Mouse (Mus musculus) hindbrain, embryonic 13.5 days (tissue): ENCODE measurements at regions not wholly inside any gene's neighbourhood (a gene's known extent, or its start where the extent isn't known, plus 50 kb on each side); places are given as distances from the start of the nearest gene placed in this dataset.

ENCODE experiments used
- ATAC-seq: fragments of 200-750 bp; cut with Nextera tagmentation; 2 replicates; pipeline ENCODE4 v1.8.0; 2017; ENCODE audit warnings: moderate TSS enrichment; ENCODE audit not compliant: low FRiP score
- H3K27ac ChIP-seq: fragments of 300-500 bp; sonication (generic); 2 replicates; pipeline ENCODE4 v1.5.1; 2015; ENCODE audit warnings: inconsistent platforms, mild to moderate bottlenecking, moderate library complexity
- H3K27me3 ChIP-seq: fragments of 300-500 bp; sonication (generic); 2 replicates; pipeline ENCODE4 v1.6.1; 2015; ENCODE audit warnings: mild to moderate bottlenecking, inconsistent platforms
- H3K36me3 ChIP-seq: fragments of 300-500 bp; sonication (generic); 2 replicates; pipeline ENCODE4 v1.6.1; 2015; ENCODE audit warnings: mild to moderate bottlenecking, inconsistent platforms
- H3K4me1 ChIP-seq: fragments of 300-500 bp; sonication (generic); replicated peaks from 2 replicates; pipeline ENCODE4 v1.6.1; 2015; ENCODE audit warnings: inconsistent platforms
- H3K4me2 ChIP-seq: fragments of 300-500 bp; sonication (generic); 2 replicates; pipeline ENCODE4 v1.6.1; 2015; ENCODE audit warnings: inconsistent platforms, mild to moderate bottlenecking, moderate library complexity
- H3K4me3 ChIP-seq: fragments of 300-500 bp; sonication (generic); 2 replicates; pipeline ENCODE4 v1.5.1; 2015; ENCODE audit warnings: mild to moderate bottlenecking, inconsistent platforms
- H3K9ac ChIP-seq: fragments of 300-500 bp; sonication (generic); 2 replicates; pipeline ENCODE4 v1.6.1; 2015; ENCODE audit warnings: mild to moderate bottlenecking, inconsistent platforms
- H3K9me3 ChIP-seq: fragments of 300-500 bp; sonication (generic); 2 replicates; pipeline ENCODE4 v1.6.1; 2016; ENCODE audit warnings: inconsistent platforms
- WGBS: fragments of 180-500 bp; shearing (Covaris S2); methylation state at CpG from one replicate; pipeline ENCODE4 v1.1.7; 2015; 5-methylcytosine and 5-hydroxymethylcytosine counted together

DNA sequence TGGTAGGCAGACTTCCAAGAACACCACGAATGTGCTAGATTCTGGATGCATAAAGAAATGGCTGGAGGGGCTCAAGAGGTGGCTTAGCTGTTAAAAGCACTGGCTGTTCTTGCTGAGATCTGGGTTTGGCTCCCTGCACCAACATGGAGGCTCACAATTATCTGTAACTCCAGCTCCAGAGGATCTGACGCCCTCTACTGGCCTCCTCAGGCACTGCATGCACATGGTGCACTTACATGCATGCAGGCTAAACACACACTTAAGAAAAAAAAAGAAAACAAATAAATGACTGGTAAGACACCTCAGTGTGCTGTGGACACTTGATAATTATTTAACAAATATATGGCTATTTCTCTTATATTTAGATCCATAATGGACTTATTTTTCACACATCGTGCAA lies 139.2 kb upstream of the Foxd3 start:
- H3K4me1 ChIP-seq, result peaks cover 2% of the 10 kb centered on the region; the same call in 1 of the 2 replicates
- no peak for ATAC-seq
- H3K9me3 ChIP-seq, result no peaks in the 10 kb centered on the region
- H3K9ac ChIP-seq, result no peak overlapping the region
- no peaks in the 10 kb centered on the region for H3K36me3 ChIP-seq
- H3K4me2 ChIP-seq, result no peak overlapping the region
- H3K27ac ChIP-seq, result no peak overlapping the region
- H3K27me3 ChIP-seq, result peaks cover 23% of the 10 kb centered on the region
- WGBS, result 86% methylated on average over 3 of the region's 3 CpGs
- H3K4me3 ChIP-seq, result no peak overlapping the region

DNA sequence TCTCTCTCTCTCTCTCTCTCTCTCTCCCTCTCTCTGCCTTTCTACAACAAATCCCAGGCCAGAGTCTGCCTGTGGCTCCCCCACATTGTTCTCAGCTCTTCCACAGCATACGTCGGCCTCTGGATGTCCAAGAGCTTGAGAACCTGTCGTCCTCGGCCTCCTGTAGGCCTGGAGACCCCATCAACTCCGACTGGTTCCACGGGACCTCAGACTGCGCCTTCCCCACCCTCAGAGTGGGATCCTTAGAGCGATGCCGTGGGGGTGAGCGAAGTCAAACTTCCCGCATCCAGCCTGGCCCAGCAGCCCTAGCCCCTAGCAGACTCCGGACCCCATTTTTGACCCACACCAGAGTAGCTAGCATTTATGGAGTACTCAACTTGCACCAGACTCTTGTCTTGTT lies 128.7 kb upstream of the Foxd3 start:
- WGBS, result 93% methylated on average over 12 of the region's 12 CpGs

DNA sequence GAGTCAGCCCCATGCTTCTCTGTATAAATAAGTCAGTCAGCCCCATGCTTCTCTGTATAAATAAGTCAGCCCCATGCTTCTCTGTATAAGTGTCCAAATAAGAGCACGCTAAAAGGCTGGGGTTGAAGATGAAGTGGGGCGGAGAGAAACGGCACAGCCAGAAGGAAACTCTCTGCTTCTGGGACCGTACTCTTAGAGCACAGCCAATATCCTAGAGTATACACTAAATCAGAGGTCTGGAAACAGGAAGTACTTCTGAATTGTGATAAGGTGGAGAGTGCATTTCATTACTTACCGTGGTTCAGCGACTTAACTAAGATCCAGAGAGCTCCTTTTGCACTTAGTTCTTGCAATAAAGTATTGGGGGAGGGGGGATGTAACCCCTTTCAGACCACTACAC lies 112.1 kb upstream of the Foxd3 start:
- Histone ChIP-seq H3K4me1 (no peaks in the 10 kb centered on the region), H3K9me3 (no peaks in the 10 kb centered on the region), H3K36me3 (no peaks in the 10 kb centered on the region), H3K27ac (no peak overlapping the region), H3K4me3 (no peak overlapping the region), H3K27me3 (peaks cover 6% of the 10 kb centered on the region; the same call in 1 of the 2 replicates), H3K4me2 (no peak overlapping the region), H3K9ac (no peak overlapping the region)
- 91% methylated on average over 6 of the region's 6 CpGs for WGBS
- ATAC-seq, result no peak

More for the DNA sequence above, 128.7 kb upstream of the Foxd3 start:
- H3K4me1 ChIP-seq, result no peaks in the 10 kb centered on the region
- no peak overlapping the region for H3K4me3 ChIP-seq
- H3K27ac ChIP-seq, result no peak overlapping the region
- no peaks in the 10 kb centered on the region for H3K36me3 ChIP-seq
- no peak overlapping the region for H3K9ac ChIP-seq
- 0 out of 2 replicates have a peak, but pooled peaks cover 3% of the 10 kb centered on the region for H3K27me3 ChIP-seq
- H3K9me3 ChIP-seq, result no peaks in the 10 kb centered on the region
- H3K4me2 ChIP-seq, result no peak overlapping the region
- ATAC-seq, result no peak

DNA sequence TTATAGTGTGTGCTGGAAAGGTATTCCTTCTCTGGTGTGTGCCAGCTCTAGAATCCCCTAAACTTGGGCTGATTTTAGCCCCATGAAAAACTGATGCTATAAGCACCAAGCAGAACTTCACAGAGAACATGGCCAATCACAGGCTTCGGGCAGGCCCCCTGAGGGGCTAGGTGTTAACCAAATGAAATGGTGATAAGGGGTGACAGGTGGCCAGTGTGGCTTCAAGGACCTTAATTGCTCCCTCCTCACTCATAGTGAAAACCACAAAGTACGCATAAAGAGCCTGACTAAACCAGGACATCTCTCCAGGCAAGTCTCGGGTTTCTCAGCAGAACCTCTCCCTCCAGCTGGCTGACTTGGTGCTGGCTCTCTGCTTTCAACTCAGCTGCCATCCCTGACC lies 110.4 kb upstream of the Foxd3 start:
- Histone ChIP-seq H3K27ac (no peak overlapping the region), H3K9me3 (no peaks in the 10 kb centered on the region), H3K4me2 (no peak overlapping the region), H3K4me3 (no peak overlapping the region), H3K9ac (no peak overlapping the region), H3K4me1 (no peaks in the 10 kb centered on the region), H3K36me3 (no peaks in the 10 kb centered on the region), H3K27me3 (peaks cover 11% of the 10 kb centered on the region; the same call in 1 of the 2 replicates)
- WGBS, result 59% methylated on average over 3 of the region's 3 CpGs
- ATAC-seq, result no peak

DNA sequence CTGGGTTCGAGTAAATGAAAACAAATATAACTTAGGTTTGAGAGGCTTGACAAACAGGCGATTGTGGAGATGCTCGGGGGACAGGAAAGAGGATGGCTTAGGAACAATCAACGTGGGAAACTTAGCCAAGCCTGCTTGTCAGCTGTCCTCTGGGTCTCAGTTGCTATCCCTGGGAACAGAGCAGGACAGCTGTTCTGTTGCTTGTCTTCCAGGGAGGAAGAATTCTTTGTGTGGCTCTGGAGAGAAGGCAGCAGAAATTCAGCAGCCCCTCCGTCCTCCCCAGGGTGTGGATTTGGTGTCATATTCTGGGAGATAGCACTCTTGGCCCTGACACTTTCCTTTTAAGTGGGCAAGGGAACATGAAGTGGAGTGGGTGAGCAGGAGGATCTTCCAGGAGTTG lies 98.1 kb upstream of the Foxd3 start:
- H3K9me3 ChIP-seq, result no peaks in the 10 kb centered on the region
- no peak overlapping the region for H3K4me2 ChIP-seq
- H3K27ac ChIP-seq, result no peak overlapping the region
- H3K27me3 ChIP-seq, result peaks cover 60% of the 10 kb centered on the region
- H3K9ac ChIP-seq, result no peak overlapping the region
- no peak overlapping the region for H3K4me3 ChIP-seq
- ATAC-seq, result no peak
- H3K4me1 ChIP-seq, result no peaks in the 10 kb centered on the region
- H3K36me3 ChIP-seq, result no peaks in the 10 kb centered on the region
- whole genome bisulfite sequencing, result 59% methylated on average over 5 of the region's 5 CpGs

DNA sequence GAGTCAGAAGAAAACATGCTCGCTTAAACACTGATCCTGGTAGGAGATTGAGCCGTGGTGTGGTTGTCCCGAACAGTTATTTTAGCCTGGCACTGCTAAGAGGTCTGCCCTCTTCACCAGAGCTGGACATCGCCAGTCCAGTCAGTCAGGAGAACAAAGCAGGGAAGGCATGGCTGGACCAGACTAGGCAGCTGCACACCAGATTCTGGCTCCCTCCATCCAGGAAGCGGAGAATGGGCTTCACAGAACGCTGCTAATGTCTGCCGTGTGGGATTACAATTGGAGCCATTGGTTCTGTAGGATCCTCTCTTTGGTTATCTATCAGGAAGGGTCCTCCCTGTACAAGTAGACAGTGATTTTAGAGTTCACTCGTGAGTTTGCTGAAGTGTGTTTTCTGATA lies 95.5 kb upstream of the Foxd3 start:
- 43% methylated on average over 8 of the region's 8 CpGs for WGBS
- Histone ChIP-seq H3K9ac (no peak overlapping the region), H3K4me1 (no peaks in the 10 kb centered on the region), H3K4me3 (no peak overlapping the region), H3K27me3 (peaks cover 77% of the 10 kb centered on the region), H3K9me3 (no peaks in the 10 kb centered on the region), H3K36me3 (no peaks in the 10 kb centered on the region), H3K27ac (no peak overlapping the region), H3K4me2 (no peak overlapping the region)
- no peak for ATAC-seq

DNA sequence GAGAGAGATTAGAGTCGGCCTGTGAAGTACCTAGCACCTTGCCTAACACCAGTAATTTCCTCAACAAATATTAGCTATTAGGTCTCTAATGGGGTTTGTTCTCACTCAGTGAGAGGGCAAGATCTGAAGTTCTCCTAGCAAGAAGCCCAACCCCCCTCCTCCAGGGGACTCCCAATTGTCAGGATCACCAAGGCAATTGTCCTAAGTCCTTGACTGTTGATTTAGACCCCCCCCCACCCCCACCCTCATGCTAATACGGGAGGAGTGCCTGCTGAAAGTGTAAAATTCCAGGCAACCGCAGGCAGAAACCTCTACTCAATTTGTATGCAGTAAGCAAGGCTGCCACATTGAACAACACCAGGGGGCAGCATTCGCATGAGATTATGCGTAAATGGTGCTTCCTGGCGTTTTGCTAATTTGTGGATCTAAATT lies 94.6 kb upstream of the Foxd3 start:
- Histone ChIP-seq H3K27ac (no peak overlapping the region), H3K4me1 (no peaks in the 10 kb centered on the region), H3K36me3 (no peaks in the 10 kb centered on the region), H3K27me3 (peaks cover 81% of the 10 kb centered on the region), H3K9ac (no peak overlapping the region), H3K4me3 (no peak overlapping the region), H3K4me2 (no peak overlapping the region), H3K9me3 (no peaks in the 10 kb centered on the region)
- 10% methylated on average over 6 of the region's 6 CpGs for WGBS
- no peak for ATAC-seq

DNA sequence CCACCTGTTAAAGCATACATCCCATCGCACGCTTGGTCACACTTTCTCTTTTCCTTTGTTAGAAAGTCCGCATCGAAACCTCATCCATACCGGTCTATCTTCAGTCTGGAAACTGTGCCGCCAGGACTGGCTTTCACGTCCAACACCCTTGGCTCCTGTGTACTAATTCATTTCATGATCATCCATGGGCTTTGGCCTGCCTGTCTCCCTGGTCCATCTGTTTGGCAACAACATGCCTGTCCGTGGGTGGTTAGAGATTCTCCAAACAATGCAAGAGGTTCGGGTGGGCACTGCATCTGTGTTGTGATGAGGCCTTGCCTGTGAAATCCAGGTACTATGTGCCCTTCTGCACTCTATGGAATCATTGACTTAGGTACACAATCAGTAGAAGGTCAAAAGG lies 90.7 kb upstream of the Foxd3 start:
- Histone ChIP-seq H3K4me3 (no peak overlapping the region), H3K27ac (no peak overlapping the region), H3K4me2 (no peak overlapping the region), H3K36me3 (no peaks in the 10 kb centered on the region), H3K9me3 (peaks cover 3% of the 10 kb centered on the region; the same call in 1 of the 2 replicates), H3K27me3 (peaks cover 75% of the 10 kb centered on the region), H3K9ac (no peak overlapping the region), H3K4me1 (no peaks in the 10 kb centered on the region)
- 92% methylated on average over 9 of the region's 9 CpGs for WGBS
- ATAC-seq, result no peak

DNA sequence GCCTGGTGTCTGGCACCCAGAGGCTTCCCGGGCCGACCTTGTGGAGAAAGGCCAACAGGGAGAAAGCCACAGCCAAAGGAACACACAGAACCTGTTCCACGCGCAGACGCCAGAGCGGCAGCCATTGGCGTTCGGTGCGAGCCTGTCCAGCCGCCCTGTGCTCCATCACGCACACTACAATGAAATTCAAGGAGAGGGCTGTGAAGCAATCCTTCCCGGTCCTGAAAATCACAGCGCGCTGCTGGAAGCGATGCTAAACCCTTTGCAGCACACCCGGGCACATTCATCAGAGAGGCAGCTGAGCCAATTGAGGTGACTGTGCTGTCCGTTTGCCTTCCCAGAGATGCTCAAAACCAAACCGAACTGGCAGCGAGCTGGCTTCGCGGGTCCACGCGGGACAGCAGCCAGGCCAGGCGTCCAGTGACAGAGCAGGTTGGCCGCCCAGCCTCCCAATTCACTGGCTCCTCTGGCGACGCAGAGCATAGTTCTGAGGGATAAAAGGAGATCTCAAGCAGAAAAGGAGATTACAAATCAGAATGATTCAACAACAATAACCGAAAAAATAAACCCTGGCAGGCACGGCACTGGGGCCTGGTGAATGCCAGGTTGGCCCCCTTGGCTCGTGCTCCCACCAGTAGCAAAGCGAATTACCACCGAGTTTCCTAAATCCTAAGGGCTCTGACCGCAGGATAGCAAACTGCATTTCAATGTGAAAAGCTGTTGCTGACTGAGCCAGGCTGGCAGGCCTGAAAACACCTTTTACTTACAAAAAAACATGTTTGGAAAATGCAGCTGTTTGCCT lies 83.1 kb upstream of the Foxd3 start:
- H3K4me1 ChIP-seq, result peaks cover 23% of the 10 kb centered on the region
- 1% methylated on average over 33 of the region's 33 CpGs for WGBS
- peak overlapping the region; percentile 70 for H3K9ac ChIP-seq
- H3K27me3 ChIP-seq, result peaks cover 72% of the 10 kb centered on the region
- ATAC-seq, result peak; percentile 60
- H3K36me3 ChIP-seq, result no peaks in the 10 kb centered on the region
- peak overlapping the region; percentile 77 for H3K27ac ChIP-seq
- H3K4me3 ChIP-seq, result peak overlapping the region; percentile 34
- peaks cover 3% of the 10 kb centered on the region; the same call in 1 of the 2 replicates for H3K9me3 ChIP-seq
- H3K4me2 ChIP-seq, result peak overlapping the region; percentile 60

DNA sequence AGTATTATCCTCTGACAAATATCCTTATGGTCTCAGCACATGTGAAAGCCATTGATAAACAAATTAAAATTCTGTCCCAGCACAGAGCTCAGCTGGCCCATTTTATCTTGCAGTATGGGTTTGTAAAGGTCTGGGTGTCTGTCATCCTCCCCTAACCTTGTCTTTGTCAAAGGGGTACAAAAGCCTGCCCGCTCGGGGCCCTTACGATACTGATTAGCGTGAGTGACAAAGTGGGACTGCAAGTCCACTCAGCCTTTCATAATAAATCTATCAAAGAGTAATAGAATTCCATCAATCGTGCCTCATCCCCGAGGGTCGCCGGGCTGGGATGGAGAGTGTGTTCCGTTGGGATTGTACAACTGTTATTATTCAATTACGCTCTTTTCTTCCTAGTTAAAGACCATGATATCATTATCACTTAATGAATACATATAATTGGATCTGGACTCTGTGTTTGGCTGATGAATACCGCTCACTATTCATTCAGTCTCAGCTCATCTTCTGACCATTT lies 82.0 kb upstream of the Foxd3 start:
- Histone ChIP-seq H3K9ac (no peak overlapping the region), H3K36me3 (no peaks in the 10 kb centered on the region), H3K27me3 (peaks cover 76% of the 10 kb centered on the region), H3K4me2 (no peak overlapping the region), H3K9me3 (no peaks in the 10 kb centered on the region), H3K27ac (no peak overlapping the region), H3K4me3 (no peak overlapping the region), H3K4me1 (peaks cover 23% of the 10 kb centered on the region)
- 10% methylated on average over 11 of the region's 11 CpGs for WGBS
- ATAC-seq, result peak; percentile 74; the same call in 1 of the 2 replicates

DNA sequence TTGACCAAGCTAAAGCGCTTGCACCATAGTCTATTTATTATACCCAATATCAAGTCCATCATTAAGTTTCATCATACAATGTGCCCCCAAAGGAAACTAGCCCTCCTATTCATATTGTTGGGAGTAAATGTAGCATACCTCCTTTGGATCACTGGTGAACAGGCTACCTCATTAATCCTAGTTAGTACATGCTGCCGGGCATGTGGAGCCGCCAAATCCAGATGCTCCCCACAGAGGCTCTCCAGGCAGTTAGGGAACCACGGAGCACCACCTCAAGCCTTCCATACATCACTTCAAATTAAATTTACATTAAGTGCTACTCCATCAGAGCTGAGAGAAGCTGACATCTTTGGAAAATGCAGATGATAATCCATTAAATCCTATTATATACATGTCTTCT lies 81.1 kb upstream of the Foxd3 start:
- Histone ChIP-seq H3K27me3 (peaks cover 72% of the 10 kb centered on the region), H3K9me3 (no peaks in the 10 kb centered on the region), H3K36me3 (no peaks in the 10 kb centered on the region), H3K9ac (no peak overlapping the region), H3K4me1 (peaks cover 23% of the 10 kb centered on the region), H3K27ac (no peak overlapping the region), H3K4me3 (no peak overlapping the region), H3K4me2 (no peak overlapping the region)
- no peak for ATAC-seq
- 18% methylated on average over 4 of the region's 4 CpGs for WGBS

DNA sequence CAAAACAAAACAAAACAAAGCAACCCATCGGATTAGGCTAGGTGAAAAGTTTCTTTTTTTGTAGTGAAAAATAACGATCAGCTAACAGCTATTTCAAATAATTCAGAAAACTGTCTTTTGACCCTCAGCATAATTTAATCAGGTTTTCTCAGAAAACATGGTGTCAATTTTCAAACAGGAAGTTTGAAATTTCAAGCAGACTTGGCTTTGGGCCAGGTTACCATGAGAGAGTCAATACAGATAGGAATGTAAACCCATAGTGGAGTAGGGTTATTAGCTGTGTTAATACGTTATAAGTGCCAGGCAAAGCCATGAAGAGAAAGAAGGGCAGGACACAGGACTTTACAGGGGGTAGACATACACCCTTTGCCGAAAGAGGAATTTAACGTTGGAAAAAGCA lies 58.3 kb upstream of the Foxd3 start:
- Histone ChIP-seq H3K9me3 (no peaks in the 10 kb centered on the region), H3K36me3 (no peaks in the 10 kb centered on the region), H3K4me2 (no peak overlapping the region), H3K27ac (no peak overlapping the region), H3K4me3 (no peak overlapping the region), H3K27me3 (peaks cover 5% of the 10 kb centered on the region; the same call in 1 of the 2 replicates), H3K4me1 (peaks cover 3% of the 10 kb centered on the region; the same call in 1 of the 2 replicates), H3K9ac (no peak overlapping the region)
- ATAC-seq, result no peak
- 81% methylated on average over 5 of the region's 5 CpGs for WGBS

DNA sequence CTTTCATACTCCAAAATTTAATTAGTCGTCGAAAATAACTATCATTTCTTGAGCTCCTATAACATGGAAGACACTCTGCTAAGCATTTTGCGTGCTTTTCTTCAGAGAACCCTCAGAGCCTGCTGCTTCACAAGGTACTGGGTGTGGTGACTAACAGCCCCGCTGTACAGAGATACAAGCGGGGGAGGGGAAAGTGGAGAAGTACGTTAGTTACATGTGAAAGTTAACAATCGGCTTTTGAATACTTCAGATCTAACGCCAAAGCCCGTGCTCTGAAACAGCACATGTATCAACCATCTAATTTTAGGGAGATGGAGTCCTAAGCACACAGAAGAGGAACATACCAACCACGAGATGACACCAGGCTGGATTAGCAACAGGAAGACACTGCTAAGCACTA lies 55.4 kb upstream of the Foxd3 start:
- H3K36me3 ChIP-seq, result no peaks in the 10 kb centered on the region
- no peak overlapping the region for H3K4me3 ChIP-seq
- H3K9ac ChIP-seq, result no peak overlapping the region
- H3K9me3 ChIP-seq, result no peaks in the 10 kb centered on the region
- no peak overlapping the region for H3K4me2 ChIP-seq
- no peak for ATAC-seq
- WGBS, result 64% methylated on average over 10 of the region's 10 CpGs
- H3K4me1 ChIP-seq, result peaks cover 3% of the 10 kb centered on the region; the same call in 1 of the 2 replicates
- no peak overlapping the region for H3K27ac ChIP-seq
- H3K27me3 ChIP-seq, result no peaks in the 10 kb centered on the region; the same call in 1 of the 2 replicates
